Mouse (Mus musculus): ENCODE measurements around the gene Phlpp1.

DNA sequence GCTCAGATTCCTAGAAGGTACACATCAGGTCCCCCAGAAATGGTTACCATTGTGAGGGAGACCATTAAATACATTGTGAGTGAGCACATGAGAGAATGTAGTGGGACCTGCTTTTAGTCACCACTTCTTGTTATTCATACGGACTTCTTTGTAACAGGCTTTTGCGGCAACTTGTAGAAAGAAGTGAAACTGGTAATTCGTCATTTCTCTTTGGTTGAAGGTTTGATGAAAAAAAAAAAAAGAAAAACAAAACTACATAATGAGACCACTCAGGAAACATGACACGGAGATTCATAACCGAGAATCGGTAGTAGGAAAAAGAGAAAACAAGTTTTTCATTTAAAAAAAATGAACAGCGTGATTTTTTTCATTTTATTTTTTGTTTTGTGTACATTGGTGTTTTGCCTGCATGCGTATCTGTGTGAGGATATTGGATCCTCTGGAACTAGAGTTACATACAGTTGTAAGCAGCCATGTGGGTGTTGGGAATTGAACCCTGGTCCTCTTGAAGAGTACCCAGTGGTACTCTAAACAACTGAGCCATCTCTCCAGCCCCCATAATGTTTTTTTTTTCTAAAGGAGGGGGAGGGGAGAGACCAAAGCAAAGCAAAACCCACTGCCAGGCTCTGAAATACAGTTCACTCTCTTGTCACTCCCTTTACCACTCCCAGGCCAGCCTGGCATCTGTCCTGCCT, 150.0 kb downstream of the Phlpp1 start:
- TF ChIP-seq CTCF (IDR thresholded peaks at IDR 0.05; ENCODE audit: low read depth, low read length) (no peak), POLR2A (IDR thresholded peaks at IDR 0.05; ENCODE audit: borderline replicate concordance, low read depth, low read length) (no peak)

Data from bone marrow macrophage, adult 2 months (primary cell).